Mouse (Mus musculus) ES-E14 (cell line): Measurements from ENCODE around the gene Bcl2l1. TPM values are rescaled to one million over a fixed set of nuclear protein-coding genes. Genes with fewer than 3 reads are reported as not detected.

Experiments
- DNase-seq: peaks from one replicate; pipeline ENCODE4 v3.0.0-alpha.2; 2013; ENCODE audit warnings: low read depth, low spot score
- H3K27ac ChIP-seq: 2 replicates; pipeline ENCODE4 v1.5.1; 2012; ENCODE audit warnings: low read depth, mild to moderate bottlenecking, low read length, moderate library complexity, mixed read lengths; ENCODE audit not compliant: poor library complexity, insufficient read depth, severe bottlenecking
- H3K36me3 ChIP-seq: 2 replicates; pipeline ENCODE4 v1.6.1; 2012; ENCODE audit warnings: mild to moderate bottlenecking, low read length, moderate library complexity, mixed read lengths; ENCODE audit not compliant: control insufficient read depth, poor library complexity, insufficient read depth, severe bottlenecking
- H3K4me1 ChIP-seq, 2 experiments: fragments of 150-350 bp in 1 of 2; sonication (generic) in 1 of 2; 2 replicates each; pipeline ENCODE4 v1.6.1; 2012; ENCODE audit warnings: low read length in 2 of 2, mild to moderate bottlenecking in 1 of 2, mixed read lengths in 1 of 2; ENCODE audit not compliant: control insufficient read depth in 2 of 2, insufficient read depth in 2 of 2, poor library complexity in 1 of 2
- H3K4me3 ChIP-seq, 2 experiments: fragments of 150-350 bp in 1 of 2; sonication (generic) in 1 of 2; 2 replicates each; pipeline ENCODE4 v1.5.1; 2012; ENCODE audit warnings: low read length in 2 of 2, low read depth in 1 of 2, mild to moderate bottlenecking in 1 of 2, mixed read lengths in 1 of 2; ENCODE audit not compliant: insufficient read depth in 1 of 2, poor library complexity in 1 of 2, severe bottlenecking in 1 of 2
- H3K9ac ChIP-seq: 2 replicates; pipeline ENCODE4 v1.6.1; 2012; ENCODE audit warnings: low read depth, mild to moderate bottlenecking, low read length, mixed read lengths; ENCODE audit not compliant: poor library complexity, insufficient read depth, severe bottlenecking
- H3K9me3 ChIP-seq: fragments of 150-350 bp; sonication (generic); 2 replicates; pipeline ENCODE4 v1.6.1; 2012; ENCODE audit warnings: low read depth, mild to moderate bottlenecking, low read length; ENCODE audit not compliant: control insufficient read depth, insufficient read depth
- CHD2 ChIP-seq: IDR thresholded peaks from 2 replicates; pipeline ENCODE4 v1.6.1; 2014; ENCODE audit warnings: mild to moderate bottlenecking, low read depth, low read length, inconsistent platforms
- HCFC1 ChIP-seq: IDR thresholded peaks from 2 replicates; pipeline ENCODE4 v1.6.1; 2012; ENCODE audit warnings: low read length, inconsistent platforms, borderline replicate concordance; ENCODE audit not compliant: insufficient read depth
- MAFK ChIP-seq: IDR thresholded peaks from 2 replicates; pipeline ENCODE4 v1.6.1; 2014; ENCODE audit warnings: mild to moderate bottlenecking, low read depth, low read length, inconsistent platforms; ENCODE audit not compliant: insufficient read depth
- ZC3H11A ChIP-seq: IDR thresholded peaks from 2 replicates; pipeline ENCODE4 v1.6.1; 2012; ENCODE audit warnings: low read depth, mild to moderate bottlenecking, inconsistent platforms, low read length, borderline replicate concordance
- ZNF384 ChIP-seq: IDR thresholded peaks from 2 replicates; pipeline ENCODE4 v1.6.1; 2012; ENCODE audit warnings: low read depth, low read length, inconsistent platforms
- in situ Hi-C, 2 experiments: fragments of 600-800 bp; cut with MboI; formaldehyde crosslinking; loops; one replicate each; pipeline ENCODE4 v1.15.1; 2025; ENCODE audit warnings: low sequenced_read_pairs in 2 of 2, inconsistent platforms in 1 of 2; ENCODE audit not compliant: unreplicated experiment in 2 of 2
- total RNA-seq: library from RNA; depleted of rRNA; stranded (reverse); fragments of 300-350 nt; gene quantifications from 2 replicates; pipeline ENCODE4 v1.2.3, GENCODE M21; 2012

The Bcl2l1 gene
- total RNA-seq, 1 experiment, result 34.9 TPM

- peak overlapping the region; percentile 66 to 75 for H3K4me3 ChIP-seq
- in situ Hi-C loops, result loop anchor here in 1 of 2 experiments (5.0 kb wide), 1 partner anchor 34 kb away; no protein-coding TSS in a partner anchor
- no peaks in the 10 kb centered on the region for H3K9me3 ChIP-seq
- DNase-seq, result no peak
- H3K27ac ChIP-seq, result no peak overlapping the region
- no peak for TF ChIP-seq HCFC1
- no peak for TF ChIP-seq ZNF384
- no peak for TF ChIP-seq MAFK
- no peak for TF ChIP-seq ZC3H11A
- no peak for TF ChIP-seq CHD2
- H3K4me1 ChIP-seq, result peaks cover 15 to 34% of the 10 kb centered on the region in 2 experiments
- H3K9ac ChIP-seq, result peak overlapping the region; percentile 39
- H3K36me3 ChIP-seq, result no peaks in the 10 kb centered on the region
Measured at GRCm38 (mm10) chr2:152736748-152737147, 94.8 kb downstream of the Bcl2l1 start.

- in situ Hi-C loops, result loop anchor here in 1 of 2 experiments (5.0 kb wide), 1 partner anchor 34 kb away; no protein-coding TSS in a partner anchor
- Histone ChIP-seq H3K27ac (no peak within 1 kb of the TSS; the same call in 1 of the 2 replicates), H3K4me3 (peak within 1 kb of the TSS; percentile 66 to 75), H3K9me3 (no peaks in the 10 kb centered on the region), H3K4me1 (peaks cover 15 to 32% of the 10 kb centered on the region in 2 experiments), H3K36me3 (no peaks in the 10 kb centered on the region), H3K9ac (peak within 1 kb of the TSS; percentile 39)
- no peak for TF ChIP-seq HCFC1
- no peak for TF ChIP-seq CHD2
- no peak for TF ChIP-seq ZC3H11A
- TF ChIP-seq ZNF384, result no peak
- TF ChIP-seq MAFK, result no peak
- DNase-seq, result peak; percentile 86
Measured at GRCm38 (mm10) chr2:152736090-152736601, 95.4 kb downstream of the Bcl2l1 start, which contains the start of gene Id1. Id1 (plus strand) TSS chr2:152736251.

GRCm38 (mm10) chr2:152734984-152735383 lies 96.5 kb downstream of the Bcl2l1 start:
- Histone ChIP-seq H3K4me1 (peaks cover 14 to 34% of the 10 kb centered on the region in 2 experiments), H3K9me3 (no peaks in the 10 kb centered on the region), H3K27ac (no peak overlapping the region), H3K4me3 (peak overlapping the region; percentile 25 to 32), H3K9ac (no peak overlapping the region), H3K36me3 (no peaks in the 10 kb centered on the region)
- in situ Hi-C loops, result loop anchor here in 1 of 2 experiments (5.0 kb wide), 1 partner anchor 33 kb away; no protein-coding TSS in a partner anchor
- DNase-seq, result peak; percentile 76
- no peak for TF ChIP-seq ZNF384
- TF ChIP-seq MAFK, result no peak
- TF ChIP-seq HCFC1, result no peak
- no peak for TF ChIP-seq CHD2
- TF ChIP-seq ZC3H11A, result no peak

- Histone ChIP-seq H3K4me1 (peaks cover 13 to 36% of the 10 kb centered on the region in 2 experiments), H3K9ac (no peak overlapping the region), H3K27ac (no peak overlapping the region), H3K9me3 (no peaks in the 10 kb centered on the region), H3K36me3 (no peaks in the 10 kb centered on the region), H3K4me3 (peak overlapping the region in 1 of 2 experiments; percentile 32; a peak in 2 of 4 replicates)
- TF ChIP-seq CHD2, result no peak
- no peak for TF ChIP-seq ZC3H11A
- TF ChIP-seq HCFC1, result no peak
- no peak for TF ChIP-seq MAFK
- no peak for TF ChIP-seq ZNF384
- DNase-seq, result no peak
- in situ Hi-C loops, result no loop called here
Measured at GRCm38 (mm10) chr2:152734501-152734900, 97.0 kb downstream of the Bcl2l1 start.
